Mouse (Mus musculus) spleen, postnatal 14 days (tissue): ENCODE results near the gene Slc29a4.

Experiments
- DNase-seq, 2 experiments: peaks; one replicate each; pipeline ENCODE4 v3.0.0; 2021 to 2022; ENCODE audit warnings: low spot score in 2 of 2

Slc29a4 gene

GRCm38 (mm10) chr5:142692248-142692647, at the start of gene Slc29a4:
Gene Slc29a4 (plus strand): TSS chr5:142692512.
- no peak for DNase-seq

GRCm38 (mm10) chr5:142648162-142648561, 44.1 kb upstream of the Slc29a4 start:
- no peak for DNase-seq

GRCm38 (mm10) chr5:142649460-142650050, 42.8 kb upstream of the Slc29a4 start:
- DNase-seq, result no peak

GRCm38 (mm10) chr5:142650390-142650789, 41.9 kb upstream of the Slc29a4 start:
- DNase-seq, result no peak

- DNase-seq, result no peak
Observed at GRCm38 (mm10) chr5:142650794-142651497, 41.4 kb upstream of the Slc29a4 start.

GRCm38 (mm10) chr5:142652266-142652665, 40.0 kb upstream of the Slc29a4 start:
- no peak for DNase-seq

- DNase-seq, result no peak
Observed at GRCm38 (mm10) chr5:142660656-142661434, 31.5 kb upstream of the Slc29a4 start.

GRCm38 (mm10) chr5:142667921-142668320, 24.4 kb upstream of the Slc29a4 start:
- DNase-seq, result no peak

GRCm38 (mm10) chr5:142668556-142669263, 23.6 kb upstream of the Slc29a4 start:
- no peak for DNase-seq

- no peak for DNase-seq
Observed at GRCm38 (mm10) chr5:142669726-142670125, 22.6 kb upstream of the Slc29a4 start.

- DNase-seq, result no peak
Observed at GRCm38 (mm10) chr5:142673082-142673481, 19.2 kb upstream of the Slc29a4 start.

GRCm38 (mm10) chr5:142678141-142678571, 14.2 kb upstream of the Slc29a4 start:
- no peak for DNase-seq

GRCm38 (mm10) chr5:142679065-142679464, 13.2 kb upstream of the Slc29a4 start:
- DNase-seq, result no peak

GRCm38 (mm10) chr5:142681911-142682310, 10.4 kb upstream of the Slc29a4 start:
- no peak for DNase-seq

- no peak for DNase-seq
Observed at GRCm38 (mm10) chr5:142682529-142682928, 9.8 kb upstream of the Slc29a4 start.

- DNase-seq, result no peak
Observed at GRCm38 (mm10) chr5:142688866-142689265, 3.4 kb upstream of the Slc29a4 start.

GRCm38 (mm10) chr5:142690343-142690742, 2.0 kb upstream of the Slc29a4 start:
- no peak for DNase-seq

GRCm38 (mm10) chr5:142692971-142693737, 842 bp downstream of the Slc29a4 start:
- no peak for DNase-seq

GRCm38 (mm10) chr5:142693738-142694430, 1.6 kb downstream of the Slc29a4 start:
- DNase-seq, result no peak

GRCm38 (mm10) chr5:142694627-142695340, 2.5 kb downstream of the Slc29a4 start:
- DNase-seq, result peak in 1 of 2 experiments; percentile 56
